Mouse (Mus musculus): ENCODE data around the gene Hnrnpa3. TPM values are rescaled to one million over a fixed set of nuclear protein-coding genes. Genes with fewer than 3 reads are reported as not detected.
"Not testable (repeated sequence)": the region's sequence is repeated elsewhere in the genome, so short reads cannot be mapped to it uniquely, and the experiment has no call there.

Hnrnpa3 gene
- 100 to 1,000 TPM; 358 to 456 TPM for total RNA-seq (2021)
- long read RNA-seq, experiment 1, full-length matches to known transcripts, result 125 of 161 reads
- long read RNA-seq, experiment 1, partial matches to known transcripts, result 10 of 161 reads
- long read RNA-seq, experiment 1, other reads (novel, unspliced or antisense), result 26 of 161 reads
- long read RNA-seq, experiment 2, full-length matches to known transcripts, result 57 of 80 reads
- long read RNA-seq, experiment 2, partial matches to known transcripts, result 12 of 80 reads
- long read RNA-seq, experiment 2, other reads (novel, unspliced or antisense), result 11 of 80 reads

DNA sequence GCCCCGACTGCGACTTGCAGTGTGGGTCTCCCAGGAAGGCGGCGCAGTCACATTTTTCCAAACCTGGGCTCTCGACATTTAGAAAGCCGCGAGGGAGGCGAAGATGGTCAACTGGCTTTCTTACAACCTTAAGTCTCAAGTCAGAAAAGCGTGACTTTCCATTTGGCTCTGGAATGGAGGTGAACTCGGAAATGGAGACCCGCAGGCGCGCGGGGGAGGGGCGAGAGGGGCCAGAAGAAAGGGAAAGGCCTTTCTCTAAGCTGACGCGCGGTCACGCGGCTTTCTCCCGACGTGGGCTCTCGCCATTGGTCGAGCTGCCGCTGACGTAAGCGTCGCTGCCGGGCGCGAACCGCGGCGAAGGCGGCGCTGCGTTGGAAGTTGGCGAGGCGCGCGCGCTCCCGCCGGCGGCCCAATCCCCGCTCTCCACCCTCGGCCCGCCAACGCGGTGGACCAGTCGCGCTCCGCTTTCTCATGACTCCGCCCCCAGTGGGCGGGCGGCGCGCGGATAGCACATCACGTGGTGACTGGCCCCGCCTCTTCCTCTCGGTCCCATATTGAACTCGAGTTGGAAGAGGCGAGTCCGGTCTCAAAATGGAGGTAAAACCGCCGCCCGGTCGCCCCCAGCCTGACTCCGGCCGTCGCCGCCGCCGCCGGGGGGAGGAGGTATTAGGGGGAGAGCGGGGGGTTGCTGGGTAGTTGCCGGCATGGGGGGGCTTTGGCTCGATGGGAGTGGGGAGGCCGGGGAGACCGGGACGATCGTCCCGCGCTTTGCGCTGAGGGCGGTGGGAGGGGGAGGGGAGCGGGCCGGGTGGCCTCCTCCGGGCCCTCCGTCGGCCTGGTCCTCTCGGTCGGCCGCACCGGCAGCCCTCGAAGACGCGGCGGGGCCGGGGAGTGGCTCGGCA is at the start of gene Hnrnpa3:
Gene Hnrnpa3, plus strand, starts transcription at position 535 of the 902 bp plus-strand sequence.
- peak; percentile 99 for DNase-seq

DNA sequence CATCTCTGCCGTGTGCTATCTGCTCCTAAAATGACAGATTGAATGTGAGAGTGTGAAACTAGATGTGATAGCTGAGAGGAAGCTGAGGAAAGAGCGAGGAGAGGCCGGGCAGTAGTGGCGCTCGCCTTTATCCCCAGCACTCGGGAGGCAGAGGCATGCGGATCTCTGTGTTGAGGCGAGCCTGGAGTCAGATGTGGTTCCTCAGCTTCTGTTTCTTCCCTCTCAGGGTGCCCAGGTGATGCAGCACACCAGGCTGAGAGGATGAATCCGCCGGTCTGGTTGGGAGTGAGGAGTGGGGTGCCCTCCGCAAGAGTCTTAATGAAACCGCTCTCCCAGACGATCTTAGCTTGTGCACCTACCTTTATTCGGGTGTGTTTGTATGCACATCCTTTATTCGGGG is 49.1 kb upstream of the Hnrnpa3 start:
- DNase-seq, result no peak

DNA sequence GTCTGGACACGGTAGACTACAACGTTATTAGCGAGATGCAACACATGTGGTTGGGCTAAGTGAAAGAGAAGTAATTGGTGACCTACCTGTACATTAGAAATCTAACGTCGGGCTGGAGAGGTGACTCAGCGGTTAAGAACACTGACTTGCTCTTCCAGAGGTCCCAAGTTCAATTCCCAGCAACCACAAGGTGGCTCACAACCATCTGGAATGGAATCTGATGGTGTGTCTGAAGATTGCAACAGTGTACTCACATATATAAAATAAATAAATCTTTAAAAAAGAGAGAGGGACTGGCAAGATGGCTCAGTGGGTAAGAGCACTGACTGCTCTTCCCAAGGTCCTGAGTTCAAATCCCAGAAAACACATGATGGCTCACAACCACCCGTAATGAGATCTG is 48.5 kb upstream of the Hnrnpa3 start:
- not testable (repeated sequence) for DNase-seq

DNA sequence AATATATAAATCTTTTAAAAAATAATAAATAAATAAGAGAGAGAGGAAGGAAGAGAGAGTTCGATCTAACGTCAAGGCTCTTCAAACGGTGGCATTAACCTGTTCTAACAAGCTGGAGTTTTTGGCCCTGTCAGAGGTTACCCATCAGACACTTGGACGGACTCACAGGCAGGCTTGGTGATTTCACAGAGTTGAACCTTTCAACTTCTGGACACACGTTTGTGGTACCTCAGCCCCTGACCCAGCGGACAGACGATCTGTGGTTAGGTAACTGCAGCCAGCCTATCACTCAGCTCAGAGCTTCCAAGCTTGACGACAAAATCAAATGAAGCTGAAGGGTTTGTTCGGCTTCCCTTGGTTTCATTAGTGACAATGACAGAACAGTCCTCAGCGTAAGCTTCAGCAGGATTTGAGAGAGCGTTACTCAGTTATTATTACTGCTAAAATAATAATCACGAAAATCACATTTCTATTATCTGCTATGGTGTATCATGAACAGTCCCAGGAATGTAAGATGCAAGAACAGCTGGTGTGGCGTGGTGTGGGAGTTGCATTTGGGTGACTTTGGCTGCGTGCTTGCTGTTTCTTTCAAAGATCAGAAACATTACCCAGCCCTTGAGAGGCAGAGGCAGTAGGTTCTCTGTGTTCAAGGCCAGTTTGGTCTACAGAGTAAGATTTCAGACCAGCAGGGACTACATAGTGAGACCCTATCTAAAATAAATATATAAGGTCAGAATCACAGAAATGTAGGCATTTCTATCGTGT is 47.8 kb upstream of the Hnrnpa3 start:
- DNase-seq, result no peak

DNA sequence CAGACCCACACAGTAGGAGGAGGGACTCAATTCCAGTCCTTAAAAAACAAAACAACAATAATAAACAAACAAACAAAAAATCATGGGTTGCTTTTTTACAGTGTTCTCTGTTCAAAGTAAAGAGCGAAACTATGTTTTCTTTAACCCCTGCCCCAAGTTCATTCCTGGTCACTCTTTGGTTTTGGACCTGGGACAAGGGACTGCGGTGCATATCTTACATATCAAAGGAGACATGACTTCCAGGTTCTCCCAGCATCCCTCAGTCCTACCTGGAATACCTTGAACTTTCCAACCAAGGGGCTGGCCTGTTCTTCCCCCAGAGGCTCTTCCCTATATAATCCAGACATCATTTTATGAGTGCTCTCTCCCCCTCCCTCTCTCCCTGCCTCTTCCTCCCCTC is 47.1 kb upstream of the Hnrnpa3 start:
- DNase-seq, result no peak

DNA sequence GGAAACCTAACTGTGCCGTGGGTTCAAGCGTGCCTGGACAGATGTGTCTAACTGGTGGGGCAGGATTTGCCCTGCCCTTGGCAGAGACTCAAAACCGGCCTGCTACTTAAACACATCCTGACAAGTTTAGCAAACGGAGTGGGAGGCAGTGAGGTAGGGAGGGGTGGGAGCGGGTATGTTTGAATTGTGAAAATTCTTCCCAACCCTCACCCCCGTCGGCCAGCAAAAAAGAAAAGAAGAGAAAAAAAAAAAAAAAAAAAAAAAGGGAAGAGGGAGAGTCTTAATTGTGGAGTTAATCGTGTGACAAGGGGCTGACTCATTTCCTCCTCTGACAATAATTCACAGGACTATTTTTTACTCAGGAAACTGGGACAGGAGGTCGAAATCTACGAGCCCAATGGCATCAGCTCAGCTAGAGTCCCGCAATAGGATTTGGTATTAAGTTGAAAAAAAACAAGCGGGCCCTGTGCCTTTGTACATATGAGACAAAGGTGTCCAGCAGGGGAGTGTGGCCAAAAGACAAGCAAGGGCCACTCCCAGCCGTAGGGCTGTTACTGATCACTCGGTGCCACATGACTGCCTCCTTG is 46.0 kb upstream of the Hnrnpa3 start:
- DNase-seq, result peak; percentile 61

DNA sequence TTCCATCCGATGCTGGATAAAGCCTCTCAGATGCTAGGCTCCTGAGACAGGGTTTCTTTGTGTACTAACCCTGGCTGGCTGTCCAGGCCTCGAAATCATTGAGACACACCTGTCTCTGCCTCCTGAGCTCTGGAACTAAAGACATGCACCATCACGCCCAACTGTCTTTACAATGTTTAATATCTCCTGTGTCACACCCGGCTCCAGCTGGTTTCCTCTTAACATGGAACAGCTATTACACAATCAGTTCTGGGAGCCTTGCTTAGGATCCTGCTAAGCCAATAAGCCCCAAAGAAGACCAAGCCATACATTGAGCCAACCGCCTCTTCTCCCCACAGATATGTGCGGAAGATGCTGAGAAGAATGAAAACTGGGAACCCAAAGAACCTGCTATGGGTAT is 44.5 kb upstream of the Hnrnpa3 start:
- DNase-seq, result no peak

DNA sequence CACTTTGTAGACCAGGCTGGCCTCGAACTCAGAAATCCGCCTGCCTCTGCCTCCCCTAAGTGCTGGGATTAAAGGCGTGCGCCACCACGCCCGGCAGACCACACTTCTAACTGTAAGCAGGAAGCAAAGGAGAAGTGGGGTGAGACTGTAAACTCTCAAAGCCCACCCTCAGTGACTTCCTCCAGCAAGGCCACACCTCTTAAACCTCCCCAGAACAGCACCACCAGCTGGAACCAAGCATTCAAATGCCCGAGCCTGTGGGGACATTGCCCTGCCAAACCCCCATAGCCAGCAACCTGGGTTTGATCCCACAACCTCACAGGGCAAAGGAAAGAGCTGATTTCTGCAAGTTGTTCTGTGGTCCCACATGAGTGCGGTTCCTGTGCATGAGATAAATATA is 42.1 kb upstream of the Hnrnpa3 start:
- DNase-seq, result no peak

DNA sequence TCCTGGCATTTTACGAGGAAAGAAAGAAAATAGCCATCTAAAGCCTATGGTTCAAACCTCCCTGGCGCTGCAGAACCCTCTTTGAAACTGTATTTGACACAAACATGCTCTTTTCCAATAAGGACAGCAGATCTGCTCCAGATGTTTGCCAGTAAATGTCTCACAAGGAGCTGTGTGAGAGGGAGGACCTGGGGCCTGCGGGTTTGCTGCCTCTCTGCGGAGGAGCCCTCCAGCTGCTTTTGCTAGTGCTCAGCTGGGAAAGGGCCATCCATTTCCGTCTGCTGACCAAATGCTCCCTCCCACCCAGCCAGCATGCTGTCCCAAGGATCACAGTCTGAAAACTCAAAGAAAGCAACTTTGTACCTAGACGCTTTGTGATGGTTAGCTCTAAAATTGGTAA is 40.3 kb upstream of the Hnrnpa3 start:
- DNase-seq, result no peak

DNA sequence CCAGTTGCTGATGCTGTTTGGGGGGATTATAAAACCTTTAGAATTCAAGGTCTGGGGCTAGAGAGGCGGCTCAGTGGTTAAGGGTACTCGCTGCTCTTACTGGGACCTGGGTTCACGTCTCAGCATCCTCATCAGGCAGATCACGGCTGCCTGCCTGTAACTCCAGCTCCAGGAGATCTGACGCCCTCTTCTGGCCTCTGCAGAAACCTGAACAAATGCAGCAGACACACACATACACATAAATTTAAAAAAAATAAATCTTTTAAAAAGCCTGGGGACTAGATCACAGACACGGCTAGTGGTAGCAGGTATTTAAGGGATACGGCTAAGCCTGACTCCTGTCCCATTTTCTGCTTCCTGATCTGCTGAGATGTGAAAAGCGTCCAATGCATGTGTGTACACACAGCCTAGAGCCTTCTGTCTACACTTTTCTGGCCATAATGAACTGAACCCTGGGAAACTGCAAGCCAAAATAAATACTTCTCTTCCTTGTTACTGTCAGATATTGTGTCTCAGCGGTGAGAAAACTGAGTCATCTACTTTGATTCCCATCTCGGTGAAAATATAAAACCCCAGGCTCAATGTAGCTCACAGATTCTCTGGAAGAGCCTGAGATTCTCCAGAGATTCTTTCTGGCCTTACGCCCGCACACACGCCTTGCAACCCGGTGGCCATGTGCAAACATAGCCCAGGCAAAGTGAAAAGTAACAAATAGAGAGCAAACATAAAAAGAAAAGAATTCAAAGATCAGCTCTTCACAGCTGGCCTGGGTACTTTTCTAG is 37.0 kb upstream of the Hnrnpa3 start:
- peak; percentile 35 for DNase-seq

DNA sequence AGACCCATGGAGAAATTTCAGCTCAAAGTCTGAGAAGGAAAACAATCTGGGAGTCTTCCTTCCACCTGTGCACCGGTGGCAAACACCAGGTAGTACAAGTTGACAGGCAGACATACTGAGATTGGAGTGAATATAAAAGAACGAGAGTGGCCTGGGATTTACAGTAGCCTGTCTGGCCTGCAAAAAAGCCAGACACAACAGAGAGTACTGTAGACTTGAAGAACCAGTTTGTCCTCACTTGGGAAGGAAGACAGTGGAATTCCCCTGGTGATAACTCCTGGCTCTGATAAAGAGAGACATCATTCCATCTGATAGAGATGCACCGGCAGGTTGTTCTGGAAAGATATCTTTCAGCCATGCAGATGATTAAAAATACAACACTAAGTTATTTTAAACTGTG is 34.0 kb upstream of the Hnrnpa3 start:
- DNase-seq, result no peak

DNA sequence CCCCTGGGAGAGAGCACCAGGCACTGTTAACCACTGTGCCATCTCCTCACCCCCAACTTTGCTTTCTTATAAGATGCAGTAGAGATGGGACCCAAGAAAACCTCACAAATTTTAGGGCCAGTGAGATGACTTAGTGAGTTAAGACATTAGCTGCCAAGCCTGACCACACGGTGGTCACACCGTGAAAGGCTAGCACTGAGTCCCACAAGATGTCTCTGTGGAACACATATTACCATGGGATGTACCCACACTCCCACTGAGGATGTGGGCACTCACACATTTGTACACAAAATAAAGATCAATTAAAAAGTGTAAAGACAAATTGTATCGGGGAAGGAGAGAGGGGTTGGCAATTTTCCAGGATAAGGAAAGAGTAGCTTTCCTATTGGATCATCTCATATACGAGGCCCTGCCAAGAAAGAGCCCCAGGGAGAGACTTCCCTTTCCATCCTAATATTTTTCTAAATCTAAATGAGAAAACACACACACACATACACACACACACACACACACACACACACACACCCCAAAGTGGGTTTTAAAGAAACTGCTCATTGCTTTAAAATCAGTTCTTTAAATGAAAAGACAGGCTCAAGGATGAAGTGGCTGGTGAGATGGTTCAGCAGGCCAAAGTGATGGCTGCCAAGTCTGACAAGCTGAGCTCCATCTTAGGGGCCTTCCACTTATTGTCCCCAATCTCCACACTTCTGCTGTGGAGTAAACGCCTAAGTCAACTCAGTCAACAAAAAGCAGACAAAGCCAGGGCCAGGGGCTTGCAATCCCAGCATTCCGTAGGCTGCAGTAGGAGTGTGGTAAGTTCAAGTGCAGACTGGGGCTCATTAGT is 32.2 kb upstream of the Hnrnpa3 start:
- DNase-seq, result no peak

DNA sequence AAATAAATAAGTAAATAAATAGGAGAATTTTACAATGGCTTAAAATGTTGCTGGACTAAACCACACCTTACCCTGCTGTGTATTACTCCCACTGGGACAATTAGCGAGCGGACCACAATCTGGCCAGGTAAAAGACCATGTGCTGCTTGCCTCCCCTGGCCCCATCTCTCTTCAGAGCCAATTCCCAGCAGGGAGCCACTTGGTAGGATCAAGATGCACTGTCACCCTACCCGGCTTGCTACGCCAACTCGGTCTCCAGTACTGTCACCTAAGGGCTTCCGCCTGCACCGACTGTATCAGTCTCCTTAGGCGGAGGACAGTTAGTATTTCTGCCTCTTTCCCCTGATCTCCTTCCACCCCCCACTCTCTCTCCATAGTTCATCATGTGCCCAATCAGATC is 30.6 kb upstream of the Hnrnpa3 start:
- DNase-seq, result no peak

DNA sequence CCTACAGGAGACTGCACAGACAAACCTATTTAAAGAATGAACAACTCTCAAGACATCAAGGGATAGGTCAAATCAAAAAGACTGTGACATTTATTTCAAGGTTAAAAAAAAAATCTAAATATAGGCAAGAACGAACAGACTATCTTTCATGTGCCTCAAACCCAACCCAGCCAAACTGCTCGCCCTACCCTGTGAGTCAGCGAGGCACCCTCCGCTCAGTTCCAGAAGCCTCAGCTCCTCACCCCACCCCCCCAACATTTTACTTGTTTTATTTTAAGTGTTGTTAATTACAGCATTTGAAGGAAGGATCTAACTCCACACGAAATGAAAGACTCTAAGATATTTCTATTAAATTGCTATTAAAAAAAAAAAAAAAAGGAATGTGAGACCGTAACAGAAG is 27.6 kb upstream of the Hnrnpa3 start:
- no peak for DNase-seq

DNA sequence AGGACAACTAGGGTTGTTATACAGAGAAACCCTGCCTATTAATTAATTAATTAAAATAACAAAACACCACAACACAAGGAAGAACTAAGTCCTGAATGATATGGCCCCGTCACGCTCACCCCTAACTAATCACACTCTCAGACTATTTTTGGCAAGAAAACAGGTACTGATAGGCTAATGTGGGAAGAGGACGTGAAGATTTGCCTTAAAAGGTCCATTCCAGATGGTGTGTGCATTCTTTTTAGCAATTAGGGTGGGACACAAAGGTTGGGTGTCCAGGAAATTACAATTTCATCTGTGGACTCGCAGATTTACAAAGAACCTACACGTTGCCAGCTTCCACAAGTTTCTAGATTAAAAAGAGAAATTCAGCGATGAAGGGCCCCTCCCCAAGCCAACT is 27.0 kb upstream of the Hnrnpa3 start:
- DNase-seq, result no peak

DNA sequence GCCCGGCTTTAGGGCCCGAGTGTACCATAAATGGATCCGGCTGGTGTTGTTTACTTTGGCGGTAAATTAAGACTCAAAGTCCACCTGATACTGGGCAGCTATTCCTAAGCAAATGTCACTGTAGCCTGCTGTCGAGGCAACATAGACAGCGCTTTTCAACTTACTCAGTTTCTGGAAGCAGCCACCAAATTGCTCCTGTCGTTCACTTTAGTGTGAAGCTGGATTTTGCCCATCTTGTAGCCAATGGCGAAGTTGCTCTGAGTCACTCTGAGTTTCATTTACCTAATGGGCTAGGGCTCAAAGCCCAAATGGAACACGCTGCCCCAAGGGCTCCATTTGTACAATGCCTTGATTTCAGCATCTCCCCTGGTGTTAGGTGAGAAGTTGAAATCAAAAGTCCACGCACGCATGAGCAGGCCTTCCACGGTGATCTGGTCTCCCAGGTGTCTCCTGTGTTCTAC is 26.3 kb upstream of the Hnrnpa3 start:
- DNase-seq, result no peak

DNA sequence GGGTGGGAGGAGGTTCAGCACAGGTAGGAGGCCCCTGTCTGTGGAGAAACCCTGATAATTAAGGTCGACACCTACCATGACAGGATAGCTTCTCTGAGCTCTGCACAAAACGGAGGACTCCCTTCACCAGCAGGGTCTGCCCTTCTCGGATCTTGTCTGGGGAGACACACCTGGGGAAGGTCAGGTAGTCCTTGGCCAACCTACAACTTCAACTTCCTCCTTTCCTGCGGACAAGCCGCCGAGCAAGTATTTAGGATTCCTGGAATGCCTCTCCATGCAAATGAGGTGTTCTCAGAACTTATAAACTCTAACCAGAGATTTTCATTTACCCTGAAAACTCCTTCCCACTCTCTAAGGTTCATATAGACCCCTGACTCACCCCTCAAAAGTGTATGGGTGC is 25.7 kb upstream of the Hnrnpa3 start:
- DNase-seq, result no peak

DNA sequence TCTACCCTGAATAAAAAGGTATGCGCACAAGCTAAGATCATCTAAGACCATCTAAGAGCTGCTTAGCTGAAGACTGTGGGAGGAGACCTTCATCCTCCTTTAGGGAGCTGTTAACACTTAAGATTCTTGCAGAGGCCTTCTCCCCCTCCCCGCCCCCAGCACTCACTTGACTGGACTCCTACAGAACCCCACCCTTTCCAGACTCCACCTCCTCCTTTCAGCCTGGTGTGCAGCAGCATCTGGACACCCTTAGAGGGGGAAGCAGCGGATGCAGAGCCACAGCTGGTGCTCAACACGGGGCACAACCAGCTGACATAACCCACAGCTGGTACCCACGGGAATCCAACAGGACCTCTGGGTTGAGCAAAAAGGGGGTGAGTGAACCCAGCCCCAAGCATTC is 25.3 kb upstream of the Hnrnpa3 start:
- no peak for DNase-seq

DNA sequence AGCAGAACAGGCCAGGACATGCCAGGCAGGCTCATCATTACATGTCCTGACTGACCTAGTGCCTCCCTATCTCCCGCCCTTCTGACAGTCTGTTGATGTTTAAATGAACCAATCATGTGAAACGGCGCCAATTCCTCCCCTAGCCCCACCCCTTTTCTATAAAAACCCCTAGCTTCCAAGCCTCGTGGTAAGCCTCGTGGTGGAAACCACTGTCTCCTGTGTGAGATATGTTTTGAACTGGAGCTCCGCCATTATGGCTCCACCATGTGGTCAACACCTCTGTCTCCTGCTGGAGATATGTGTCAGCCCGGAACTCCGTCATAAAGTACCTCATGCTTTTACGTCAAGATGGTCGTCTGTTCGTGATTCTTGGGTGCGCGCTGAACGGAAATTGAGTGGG is 24.6 kb upstream of the Hnrnpa3 start:
- not testable (repeated sequence) for DNase-seq

DNA sequence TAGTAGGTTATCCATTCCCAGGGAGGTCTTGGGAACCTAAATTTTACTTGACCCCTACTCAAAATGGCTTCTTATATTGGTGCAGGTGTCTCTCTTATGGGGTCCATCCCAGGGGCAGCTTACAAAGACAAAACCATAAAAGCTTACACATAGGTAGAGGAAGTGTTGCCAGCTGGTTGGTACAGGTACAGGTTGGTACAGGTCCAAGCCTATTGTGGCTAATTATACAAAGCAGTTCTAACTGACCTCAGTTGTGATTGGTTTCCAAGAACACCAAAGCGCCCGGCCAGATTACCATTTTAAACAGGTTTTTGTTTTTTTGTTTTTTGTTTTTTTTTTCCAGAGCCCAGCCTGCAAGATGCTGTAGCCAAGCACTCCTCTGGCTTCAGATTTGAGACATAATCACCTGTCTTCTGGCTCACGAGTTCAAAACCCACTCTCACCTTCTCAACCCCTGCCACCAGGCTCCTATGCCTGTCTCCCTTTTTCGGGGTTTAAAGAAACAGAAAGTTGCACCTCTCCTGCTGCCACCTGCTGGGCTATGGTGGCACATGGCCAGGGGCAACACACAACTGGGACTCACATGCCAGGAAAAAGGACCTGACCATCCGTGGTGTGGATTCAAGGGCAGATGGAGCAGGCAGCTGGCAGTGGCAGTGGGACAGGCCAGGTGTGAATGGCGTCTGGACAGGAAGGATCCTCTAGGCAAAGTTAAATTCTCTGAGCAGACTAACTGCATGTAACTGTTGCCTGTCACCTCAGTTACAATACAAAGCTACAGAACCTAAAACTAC is 22.6 kb upstream of the Hnrnpa3 start:
- peak; percentile 59 for DNase-seq
